Mouse (Mus musculus): ENCODE measurements around the gene Nxf7. TPM values are rescaled to one million over a fixed set of nuclear protein-coding genes. Genes with fewer than 3 reads are reported as not detected.
"Not testable (repeated sequence)": the region's sequence is repeated elsewhere in the genome, so short reads cannot be mapped to it uniquely, and the experiment has no call there.

Nxf7 gene
- 0.27 and 0.53 TPM in 2 replicates for polyA plus RNA-seq (2015; fragmentation: Nextera tagmentation; extraction: Ambion mirVana)

DNA sequence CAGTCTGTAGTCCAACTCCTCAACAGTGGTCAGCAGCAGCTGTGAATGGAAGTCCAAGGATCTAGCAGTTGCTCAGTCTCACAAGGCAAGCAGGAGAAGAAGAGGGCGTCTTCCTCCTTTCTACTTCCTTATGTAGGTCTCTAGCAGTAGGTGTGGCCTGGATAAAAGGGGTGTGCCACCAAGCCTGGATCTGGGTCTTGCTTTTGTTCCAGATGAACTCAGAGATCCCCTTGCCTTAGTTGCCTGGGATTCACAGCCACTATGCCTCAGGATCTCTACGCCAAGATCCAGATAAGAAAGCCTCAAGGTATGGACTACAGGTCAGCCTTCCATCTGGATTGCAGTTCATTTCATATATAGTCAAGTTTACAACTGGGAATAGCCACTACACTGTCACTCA is at the start of gene Nxf7:
Gene Nxf7, minus strand, starts transcription at position 101 of the 400 bp plus-strand sequence.
- WGBS = 84% methylated on average over 2 of the region's 2 CpGs
- H3K4me3 ChIP-seq = no peak within 1 kb of the TSS
- H3K9ac ChIP-seq = no peak within 1 kb of the TSS
- no peaks in the 10 kb centered on the region for H3K36me3 ChIP-seq
- no peak for ATAC-seq (ENCODE audit: insufficient number of reproducible peaks, low FRiP score, low TSS enrichment, low read depth)
- H3K4me1 ChIP-seq = no peaks in the 10 kb centered on the region
- no peaks in the 10 kb centered on the region for H3K27me3 ChIP-seq
- no peak within 1 kb of the TSS for H3K27ac ChIP-seq
- no peaks in the 10 kb centered on the region for H3K9me3 ChIP-seq
- no peak within 1 kb of the TSS for H3K4me2 ChIP-seq

- Histone ChIP-seq H3K27ac (no peak within 1 kb of the TSS), H3K27me3 (no peaks in the 10 kb centered on the region), H3K36me3 (no peaks in the 10 kb centered on the region), H3K4me2 (no peak within 1 kb of the TSS), H3K9ac (no peak within 1 kb of the TSS), H3K4me3 (no peak within 1 kb of the TSS), H3K4me1 (no peaks in the 10 kb centered on the region), H3K9me3 (no peaks in the 10 kb centered on the region)
- ATAC-seq (ENCODE audit: insufficient number of reproducible peaks, low FRiP score, low TSS enrichment, low read depth) = no peak
- 88% methylated on average over 11 of the region's 11 CpGs for WGBS
These were observed 29.0 kb upstream of the Nxf7 start, which contains the start of gene Prame for GRCm38 (mm10) chrX:135627605-135628004. Gene Prame (minus strand): TSS chrX:135627705.

GRCm38 (mm10) chrX:135601298-135602029 is 2.9 kb upstream of the Nxf7 start:
- not testable (repeated sequence) for ATAC-seq (ENCODE audit: insufficient number of reproducible peaks, low FRiP score, low TSS enrichment, low read depth); H3K9ac ChIP-seq; H3K36me3 ChIP-seq; H3K27ac ChIP-seq; H3K9me3 ChIP-seq; H3K4me3 ChIP-seq; H3K4me1 ChIP-seq; H3K4me2 ChIP-seq; H3K27me3 ChIP-seq
- WGBS = 63% methylated on average over 3 of the region's 3 CpGs

DNA sequence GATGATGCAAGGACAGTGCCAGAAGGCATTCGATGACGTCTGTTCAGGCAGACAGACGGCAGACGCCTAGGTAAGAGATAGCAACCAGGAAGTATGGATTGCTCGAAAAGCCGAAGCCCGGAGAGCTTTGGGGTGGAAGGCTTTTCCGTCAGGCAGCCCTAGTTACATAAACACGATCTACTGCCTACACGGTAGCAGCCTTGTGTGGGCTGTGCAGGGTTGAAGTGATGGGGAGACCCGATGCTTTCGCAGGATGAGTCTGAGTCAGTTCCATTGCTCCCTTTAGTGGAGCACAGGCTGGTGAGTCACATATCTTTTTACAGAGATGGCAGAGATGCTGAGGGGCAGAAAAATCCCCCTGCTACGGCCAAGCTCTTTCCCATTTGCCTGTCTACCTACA is 481 bp downstream of the Nxf7 start:
- Histone ChIP-seq H3K36me3 (no peaks in the 10 kb centered on the region), H3K27ac (no peak overlapping the region), H3K4me2 (no peak overlapping the region), H3K27me3 (no peaks in the 10 kb centered on the region), H3K9ac (no peak overlapping the region), H3K4me3 (no peak overlapping the region), H3K4me1 (no peaks in the 10 kb centered on the region), H3K9me3 (no peaks in the 10 kb centered on the region)
- no peak for ATAC-seq (ENCODE audit: insufficient number of reproducible peaks, low FRiP score, low TSS enrichment, low read depth)
- WGBS = 73% methylated on average over 13 of the region's 13 CpGs

GRCm38 (mm10) chrX:135576412-135576811 is 22.2 kb downstream of the Nxf7 start:
- no peak for ATAC-seq (ENCODE audit: insufficient number of reproducible peaks, low FRiP score, low TSS enrichment, low read depth)
- H3K27me3 ChIP-seq = 0 out of 2 replicates have a peak, but pooled peaks cover 8% of the 10 kb centered on the region
- no peak overlapping the region for H3K4me2 ChIP-seq
- no peaks in the 10 kb centered on the region for H3K36me3 ChIP-seq
- no peaks in the 10 kb centered on the region for H3K4me1 ChIP-seq
- H3K27ac ChIP-seq = no peak overlapping the region
- WGBS = 66% methylated on average over 1 of the region's 1 CpGs
- H3K9ac ChIP-seq = no peak overlapping the region
- H3K9me3 ChIP-seq = no peaks in the 10 kb centered on the region
- H3K4me3 ChIP-seq = no peak overlapping the region

DNA sequence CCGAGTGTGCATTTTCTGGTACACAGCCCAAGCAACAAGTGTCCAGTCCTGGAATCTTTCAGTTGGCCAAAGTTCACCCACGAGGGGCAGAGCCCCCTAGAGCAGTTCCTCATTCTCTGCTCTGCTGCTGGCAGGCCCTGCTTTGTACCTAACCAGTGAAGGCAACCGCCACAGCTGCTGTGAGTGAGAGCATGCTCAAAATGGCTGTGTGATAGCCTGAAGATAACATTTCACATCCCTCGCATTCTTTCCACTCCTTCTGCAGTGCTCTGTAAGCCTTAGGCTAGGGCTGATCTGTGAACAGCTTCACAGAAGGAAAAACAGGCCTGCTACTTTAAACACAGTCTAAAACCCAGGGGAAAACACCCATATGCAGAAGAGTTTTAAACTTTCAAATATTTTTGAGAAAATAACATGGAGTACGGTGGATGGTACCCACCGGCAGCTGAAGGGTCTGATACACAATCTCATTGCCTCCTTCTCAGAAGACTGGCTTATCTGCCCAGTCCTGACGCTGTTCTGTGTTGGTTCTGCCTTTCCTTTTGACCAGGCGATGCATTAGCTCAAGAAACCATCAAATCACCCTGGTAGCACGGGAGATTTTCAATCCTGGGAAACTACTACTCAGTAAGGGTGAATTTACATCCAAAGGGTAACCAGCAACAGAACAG is 23.5 kb downstream of the Nxf7 start:
- 65% methylated on average over 9 of the region's 9 CpGs for WGBS
- H3K27me3 ChIP-seq = not testable (repeated sequence)

GRCm38 (mm10) chrX:135574261-135574957 is 24.2 kb downstream of the Nxf7 start:
- not testable (repeated sequence) for H3K27me3 ChIP-seq, H3K27ac ChIP-seq, H3K36me3 ChIP-seq, H3K9me3 ChIP-seq, H3K4me3 ChIP-seq, H3K4me1 ChIP-seq, H3K4me2 ChIP-seq, H3K9ac ChIP-seq
- ATAC-seq (ENCODE audit: insufficient number of reproducible peaks, low FRiP score, low TSS enrichment, low read depth) = 0 out of 2 replicates have a peak, but pooled peaks have one; percentile 19
- whole genome bisulfite sequencing = 38% methylated on average over 8 of the region's 8 CpGs

More for the DNA sequence above, 23.5 kb downstream of the Nxf7 start:
- not testable (repeated sequence) for H3K36me3 ChIP-seq; H3K27ac ChIP-seq; H3K9me3 ChIP-seq; H3K4me1 ChIP-seq; H3K4me2 ChIP-seq; H3K4me3 ChIP-seq; H3K9ac ChIP-seq; ATAC-seq (ENCODE audit: insufficient number of reproducible peaks, low FRiP score, low TSS enrichment, low read depth)

GRCm38 (mm10) chrX:135569467-135569866 is 29.1 kb downstream of the Nxf7 start:
- H3K4me3 ChIP-seq; H3K4me2 ChIP-seq; ATAC-seq (ENCODE audit: insufficient number of reproducible peaks, low FRiP score, low TSS enrichment, low read depth); H3K9ac ChIP-seq; H3K9me3 ChIP-seq; H3K36me3 ChIP-seq; H3K27me3 ChIP-seq; H3K27ac ChIP-seq; H3K4me1 ChIP-seq: not testable (repeated sequence)
- WGBS = 42% methylated on average over 1 of the region's 2 CpGs

- not testable (repeated sequence) for H3K36me3 ChIP-seq; ATAC-seq (ENCODE audit: insufficient number of reproducible peaks, low FRiP score, low TSS enrichment, low read depth); H3K9me3 ChIP-seq; H3K9ac ChIP-seq; H3K4me2 ChIP-seq; H3K4me3 ChIP-seq; H3K27ac ChIP-seq; H3K4me1 ChIP-seq; H3K27me3 ChIP-seq
- 50% methylated on average over 4 of the region's 4 CpGs for WGBS
These were observed 33.6 kb downstream of the Nxf7 start for GRCm38 (mm10) chrX:135564934-135565333.

GRCm38 (mm10) chrX:135562841-135563240 is 35.7 kb downstream of the Nxf7 start:
- Histone ChIP-seq H3K9ac (no peak overlapping the region), H3K4me3 (no peak overlapping the region), H3K27ac (no peak overlapping the region), H3K27me3 (no peaks in the 10 kb centered on the region), H3K4me2 (no peak overlapping the region), H3K36me3 (no peaks in the 10 kb centered on the region), H3K9me3 (no peaks in the 10 kb centered on the region), H3K4me1 (no peaks in the 10 kb centered on the region)
- ATAC-seq (ENCODE audit: insufficient number of reproducible peaks, low FRiP score, low TSS enrichment, low read depth) = no peak
- 53% methylated on average over 2 of the region's 2 CpGs for WGBS

DNA sequence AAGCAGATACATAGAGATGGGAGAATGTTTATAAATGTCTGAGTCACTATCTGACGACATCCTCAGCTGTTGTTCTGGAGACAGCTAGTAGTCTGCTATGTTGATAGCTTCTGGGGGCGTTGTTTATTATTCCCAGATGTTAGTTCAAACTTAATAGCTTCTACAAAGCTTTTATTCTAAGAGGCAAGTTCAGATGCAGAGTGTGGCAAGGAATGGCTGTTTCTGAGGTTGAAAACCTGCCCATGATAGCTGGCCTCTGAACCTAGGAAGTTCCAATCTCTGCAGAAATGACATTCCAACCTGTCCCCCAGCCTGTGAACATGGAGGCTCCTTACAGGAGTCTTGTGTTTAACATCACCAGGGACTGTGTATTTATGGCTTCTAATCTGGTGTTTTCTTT is 36.9 kb downstream of the Nxf7 start:
- H3K27ac ChIP-seq; H3K4me3 ChIP-seq; H3K4me1 ChIP-seq; ATAC-seq (ENCODE audit: insufficient number of reproducible peaks, low FRiP score, low TSS enrichment, low read depth); H3K9me3 ChIP-seq; H3K27me3 ChIP-seq; H3K4me2 ChIP-seq; H3K9ac ChIP-seq; H3K36me3 ChIP-seq: not testable (repeated sequence)
- WGBS = 28% methylated on average over 2 of the region's 2 CpGs

GRCm38 (mm10) chrX:135560933-135561332 is 37.6 kb downstream of the Nxf7 start:
- 28% methylated on average over 4 of the region's 4 CpGs for WGBS

More at GRCm38 (mm10) chrX:135560933-135561332, 37.6 kb downstream of the Nxf7 start:
- H3K9ac ChIP-seq; H3K36me3 ChIP-seq; H3K4me2 ChIP-seq; ATAC-seq (ENCODE audit: insufficient number of reproducible peaks, low FRiP score, low TSS enrichment, low read depth); H3K4me3 ChIP-seq; H3K27ac ChIP-seq; H3K9me3 ChIP-seq; H3K4me1 ChIP-seq; H3K27me3 ChIP-seq: not testable (repeated sequence)

Measured in limb, embryonic 15.5 days (tissue).